ENCODE assay signal across 10 mouse cellular contexts in the genomic region with DNA sequence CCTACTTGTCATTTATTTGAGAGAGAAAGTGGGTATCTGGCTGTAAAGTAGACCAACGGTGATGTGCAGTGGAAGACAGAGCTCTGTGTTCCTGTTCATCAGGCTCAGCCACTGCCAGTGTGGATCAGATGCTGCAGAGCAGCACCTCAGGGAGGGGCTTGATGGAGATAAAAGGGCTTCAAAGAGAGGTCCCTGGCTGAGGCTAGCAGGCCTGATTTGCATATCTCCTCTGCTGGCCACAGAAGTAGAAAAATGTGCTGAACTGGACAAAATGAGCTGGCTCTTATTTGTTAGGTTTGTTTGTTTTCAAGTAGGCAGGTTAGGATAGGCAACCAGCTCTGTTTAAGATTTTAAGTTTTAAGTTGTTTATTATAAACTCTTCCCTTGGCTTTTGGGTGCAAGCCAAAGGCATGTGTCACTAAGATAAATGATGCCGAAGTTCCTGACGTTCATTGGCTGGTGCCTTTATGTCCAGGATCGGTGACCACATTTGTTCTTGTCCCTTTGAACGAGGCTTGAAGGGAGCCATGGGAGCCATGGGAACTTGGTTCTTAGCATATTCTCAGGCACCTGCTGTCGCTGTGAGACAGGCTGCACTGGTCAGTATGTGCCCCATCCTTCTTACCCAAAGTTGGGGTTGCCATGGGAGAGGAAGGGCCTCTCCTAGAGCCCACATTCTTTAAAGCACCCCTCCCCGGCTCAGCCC.
DNase-seq lines count a peak whose midpoint lies in the region; ATAC-seq and TF ChIP-seq lines count a peak whose summit lies in the region.
"Had no signal": no experiment of that assay in that cellular context is flagged by ENCODE, and none has a peak within 500 bp of the region (broad histone marks: within the 10 kb centered on the region; RNA-seq: fewer than 3 reads in every experiment).

No protein-coding gene starts in this region.

- peak overlapping the region; percentile 27 for H3K27ac ChIP-seq in kidney, adult 2 months (ENCODE audit: insufficient read depth, low read depth, low read length)
- no peak overlapping the region for H3K27ac ChIP-seq in kidney, embryonic 16.5 days (ENCODE audit: low read length)
- H3K27ac ChIP-seq in intestine, embryonic 14.5 days (ENCODE audit: low read depth): no peak overlapping the region
- peak overlapping the region; percentile 53 for H3K27ac ChIP-seq in midbrain, embryonic 15.5 days
- H3K27ac ChIP-seq: gastrocnemius, adult 2 months had no signal

- no peak overlapping the region for H3K9ac ChIP-seq in kidney, embryonic 16.5 days (replicated peaks; ENCODE audit: low read length)
- H3K9ac ChIP-seq in intestine, embryonic 14.5 days (ENCODE audit: low read length): no peak overlapping the region
- no peak overlapping the region for H3K9ac ChIP-seq in midbrain, embryonic 15.5 days

- DNase-seq in kidney, adult 2 months: peak; percentile 82
- DNase-seq in brain, embryonic 14.5 days (ENCODE audit: low read depth): peak; percentile 68
- no peak for DNase-seq in intestine, embryonic 14.5 days (ENCODE audit: low spot score)
- DNase-seq in left cerebral cortex, postnatal 25 days (ENCODE audit: low spot score in 2 of 2): no peak
- DNase-seq in layer of hippocampus, adult 9-11 months: no peak
- no peak for DNase-seq in urinary bladder, postnatal 14 days (ENCODE audit: low spot score)
- DNase-seq: cerebellum, adult 9-10 months; gastrocnemius, adult 2 months had no signal

- no peaks in the 10 kb centered on the region for H3K27me3 ChIP-seq in kidney, adult 2 months (replicated peaks; ENCODE audit: control insufficient read depth, insufficient read depth, low read length)
- H3K27me3 ChIP-seq in kidney, embryonic 16.5 days (ENCODE audit: insufficient read depth, low read length): no peaks in the 10 kb centered on the region
- no peaks in the 10 kb centered on the region for H3K27me3 ChIP-seq in intestine, embryonic 14.5 days (replicated peaks; ENCODE audit: control insufficient read depth, insufficient read depth, low read length)
- H3K27me3 ChIP-seq in midbrain, embryonic 15.5 days (replicated peaks): no peaks in the 10 kb centered on the region

- no peak for ATAC-seq in kidney, embryonic 16.5 days (ENCODE audit: low FRiP score, low TSS enrichment)
- ATAC-seq in intestine, embryonic 14.5 days (replicated peaks; ENCODE audit: low FRiP score, low TSS enrichment, low read depth): peak; percentile 63
- peak; percentile 67 for ATAC-seq in midbrain, embryonic 15.5 days (replicated peaks)

- intact Hi-C loops in left cerebral cortex, postnatal 25 days (cut with DNase I): no loop called here

- H3K4me3 ChIP-seq in kidney, adult 2 months (ENCODE audit: insufficient read depth, low read depth, low read length): no peak overlapping the region
- no peak overlapping the region for H3K4me3 ChIP-seq in kidney, embryonic 16.5 days (ENCODE audit: low read length)
- no peak overlapping the region for H3K4me3 ChIP-seq in intestine, embryonic 14.5 days (ENCODE audit: low read depth, low read length)
- no peak overlapping the region for H3K4me3 ChIP-seq in midbrain, embryonic 15.5 days
- H3K4me3 ChIP-seq: gastrocnemius, adult 2 months had no signal

- no peaks in the 10 kb centered on the region for H3K36me3 ChIP-seq in kidney, adult 2 months (ENCODE audit: control insufficient read depth, insufficient read depth, low read length)
- H3K36me3 ChIP-seq in kidney, embryonic 16.5 days (ENCODE audit: insufficient read depth, low read length): no peaks in the 10 kb centered on the region
- H3K36me3 ChIP-seq in intestine, embryonic 14.5 days (ENCODE audit: control insufficient read depth, insufficient read depth, low read length): peaks cover 4% of the 10 kb centered on the region; the same call in 1 of the 2 replicates
- H3K36me3 ChIP-seq in midbrain, embryonic 15.5 days (replicated peaks): no peaks in the 10 kb centered on the region

- no peak overlapping the region for H3K4me2 ChIP-seq in kidney, embryonic 16.5 days (replicated peaks; ENCODE audit: low read depth, low read length)
- no peak overlapping the region for H3K4me2 ChIP-seq in intestine, embryonic 14.5 days (ENCODE audit: low read length)
- no peak overlapping the region for H3K4me2 ChIP-seq in midbrain, embryonic 15.5 days

- no peaks in the 10 kb centered on the region for H3K9me3 ChIP-seq in kidney, embryonic 16.5 days (ENCODE audit: low read length)
- H3K9me3 ChIP-seq in intestine, embryonic 14.5 days (ENCODE audit: control insufficient read depth, low read length): no peaks in the 10 kb centered on the region
- H3K9me3 ChIP-seq in midbrain, embryonic 15.5 days: no peaks in the 10 kb centered on the region

- H3K4me1 ChIP-seq in kidney, adult 2 months (ENCODE audit: control insufficient read depth, insufficient read depth, low read length): peaks cover 19% of the 10 kb centered on the region
- peaks cover 16% of the 10 kb centered on the region for H3K4me1 ChIP-seq in kidney, embryonic 16.5 days (ENCODE audit: insufficient read depth, low read length)
- H3K4me1 ChIP-seq in intestine, embryonic 14.5 days (replicated peaks; ENCODE audit: control insufficient read depth, insufficient read depth, low read length): peaks cover 24% of the 10 kb centered on the region
- H3K4me1 ChIP-seq in midbrain, embryonic 15.5 days: peaks cover 47% of the 10 kb centered on the region

- WGBS in kidney, adult 2 months: 32% methylated on average over 7 of the region's 7 CpGs
- 32% methylated on average over 7 of the region's 7 CpGs for WGBS in kidney, embryonic 16.5 days
- WGBS in intestine, embryonic 14.5 days: 30% methylated on average over 7 of the region's 7 CpGs
- WGBS in midbrain, embryonic 15.5 days: 39% methylated on average over 7 of the region's 7 CpGs

- no peak for TF ChIP-seq CTCF in kidney, adult 2 months (conservative IDR thresholded peaks at IDR 0.05; ENCODE audit: insufficient read depth, insufficient read length, low read depth, low read length)
- no peak for TF ChIP-seq CTCF in brain, embryonic 14.5 days (IDR thresholded peaks at IDR 0.05; ENCODE audit: borderline replicate concordance, extremely low read depth, insufficient read depth, insufficient read length)

- TF ChIP-seq POLR2A in kidney, adult 2 months (IDR thresholded peaks at IDR 0.05; ENCODE audit: low read depth, low read length): no peak
- TF ChIP-seq POLR2A in brain, embryonic 14.5 days (IDR thresholded peaks at IDR 0.05; ENCODE audit: borderline replicate concordance, extremely low read depth, insufficient read depth, insufficient read length, poor library complexity, severe bottlenecking): no peak

Comparison
In these comparisons a context has a peak if more than half of its experiments do, and no peak if none do; other contexts are left out.
1. H3K27ac ChIP-seq: peak in kidney, adult 2 months (single experiment) and midbrain, embryonic 15.5 days (single experiment); none in kidney, embryonic 16.5 days (single experiment) and intestine, embryonic 14.5 days (single experiment).
2. DNase-seq: peak in kidney, adult 2 months (single experiment) and brain, embryonic 14.5 days (single experiment); none in intestine, embryonic 14.5 days (single experiment), left cerebral cortex, postnatal 25 days (0 of 2), layer of hippocampus, adult 9-11 months (single experiment) and urinary bladder, postnatal 14 days (single experiment).